Mouse (Mus musculus) midbrain, embryonic 12.5 days (tissue): ENCODE results near the gene Cby1. TPM values are rescaled to one million over a fixed set of nuclear protein-coding genes. Genes with fewer than 3 reads are reported as not detected.
A peak's percentile ranks its signal among the peaks of the same experiment; 100 is the strongest.

Experiments
- ATAC-seq: fragments of 200-750 bp; cut with Nextera tagmentation; 2 replicates; pipeline ENCODE4 v1.8.0; 2017; ENCODE audit warnings: low read depth, moderate TSS enrichment, moderate library complexity; ENCODE audit not compliant: low FRiP score
- H3K27ac ChIP-seq: fragments of 300-500 bp; sonication (generic); replicated peaks from 2 replicates; pipeline ENCODE4 v1.5.1; 2016; ENCODE audit warnings: mild to moderate bottlenecking
- H3K27me3 ChIP-seq: fragments of 300-500 bp; sonication (generic); 2 replicates; pipeline ENCODE4 v1.6.1; 2016; ENCODE audit warnings: mild to moderate bottlenecking
- H3K36me3 ChIP-seq: fragments of 300-500 bp; sonication (generic); 2 replicates; pipeline ENCODE4 v1.6.1; 2016
- H3K4me1 ChIP-seq: fragments of 300-500 bp; sonication (generic); 2 replicates; pipeline ENCODE4 v1.6.1; 2016
- H3K4me2 ChIP-seq: fragments of 300-500 bp; sonication (generic); replicated peaks from 2 replicates; pipeline ENCODE4 v1.6.1; 2016; ENCODE audit warnings: mild to moderate bottlenecking, moderate library complexity
- H3K4me3 ChIP-seq: fragments of 300-500 bp; sonication (generic); 2 replicates; pipeline ENCODE4 v1.5.1; 2016; ENCODE audit warnings: mild to moderate bottlenecking
- H3K9ac ChIP-seq: fragments of 300-500 bp; sonication (generic); replicated peaks from 2 replicates; pipeline ENCODE4 v1.6.1; 2016; ENCODE audit warnings: mild to moderate bottlenecking, moderate library complexity
- H3K9me3 ChIP-seq: fragments of 300-500 bp; sonication (generic); 2 replicates; pipeline ENCODE4 v1.6.1; 2016; ENCODE audit warnings: mild to moderate bottlenecking
- whole genome bisulfite sequencing: fragments of 180-500 bp; shearing (Covaris S2); methylation state at CpG from one replicate; pipeline ENCODE4 v1.1.7; 2016; 5-methylcytosine and 5-hydroxymethylcytosine counted together
- polyA plus RNA-seq: library from polyadenylated mRNA; unstranded; fragments of >200 nt; fragmentation: Nextera tagmentation; extraction: Ambion mirVana; gene quantifications from 2 replicates; pipeline ENCODE4 v1.2.1, GENCODE M21; 2016

Cby1 gene
- polyA plus RNA-seq = 79.7 and 82.0 TPM in 2 replicates

DNA sequence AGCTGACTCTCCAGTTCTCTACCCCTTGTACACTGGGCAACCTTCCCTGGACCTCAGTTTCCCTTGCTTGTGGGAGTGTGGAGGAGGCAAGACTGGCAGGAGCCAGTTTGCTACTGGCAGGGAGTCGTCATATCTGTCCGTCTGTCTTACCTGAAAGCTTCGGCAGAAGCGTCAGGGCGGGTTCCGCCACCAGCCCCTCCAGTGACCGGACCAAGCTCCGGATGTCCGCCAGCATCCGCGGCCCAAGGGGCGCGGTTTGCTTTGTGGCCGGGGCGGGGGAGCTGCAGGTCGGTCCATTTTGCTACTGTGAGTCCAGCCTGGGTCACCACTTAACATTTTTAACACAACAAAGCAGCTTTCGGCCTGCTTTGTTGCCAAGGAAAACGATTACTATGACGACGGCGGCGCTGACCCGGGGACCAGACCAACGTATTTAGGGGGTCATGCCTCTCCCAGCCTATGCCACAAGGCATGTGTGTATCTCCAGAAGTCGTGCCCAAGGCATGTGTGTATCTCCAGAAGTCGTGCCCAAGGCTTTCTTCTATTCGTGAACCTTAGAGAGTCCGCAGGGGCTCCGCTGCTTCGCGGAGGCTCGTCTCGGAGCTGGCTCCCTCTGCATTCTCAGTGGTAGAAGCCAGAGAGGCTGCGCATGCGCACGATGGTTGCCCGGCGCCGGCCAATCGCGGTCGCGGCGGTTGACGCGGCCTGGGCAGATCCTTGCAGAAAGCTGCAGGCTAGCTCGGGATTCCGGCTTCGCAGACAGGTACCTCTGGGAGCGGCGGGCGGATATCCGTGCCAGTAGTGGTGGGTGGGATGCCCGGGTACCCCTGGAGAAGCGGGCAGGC lies at the start of gene Cby1, which contains the start of gene Fam227a:
Gene Cby1, plus strand, starts transcription at position 669 of the 845 bp plus-strand sequence.
Gene Fam227a, minus strand, starts transcription at position 426 of the 845 bp plus-strand sequence.
- Histone ChIP-seq H3K4me3 (peak within 1 kb of the TSS; percentile 84), H3K4me2 (peak within 1 kb of the TSS; percentile 80), H3K9ac (peak within 1 kb of the TSS; percentile 84), H3K4me1 (peaks cover 12% of the 10 kb centered on the region), H3K27me3 (no peaks in the 10 kb centered on the region), H3K9me3 (no peaks in the 10 kb centered on the region), H3K27ac (peak within 1 kb of the TSS; percentile 94), H3K36me3 (peaks cover 14% of the 10 kb centered on the region; the same call in 1 of the 2 replicates)
- ATAC-seq = peak; percentile 87
- under 1% methylated on average over 55 of the region's 55 CpGs for WGBS

DNA sequence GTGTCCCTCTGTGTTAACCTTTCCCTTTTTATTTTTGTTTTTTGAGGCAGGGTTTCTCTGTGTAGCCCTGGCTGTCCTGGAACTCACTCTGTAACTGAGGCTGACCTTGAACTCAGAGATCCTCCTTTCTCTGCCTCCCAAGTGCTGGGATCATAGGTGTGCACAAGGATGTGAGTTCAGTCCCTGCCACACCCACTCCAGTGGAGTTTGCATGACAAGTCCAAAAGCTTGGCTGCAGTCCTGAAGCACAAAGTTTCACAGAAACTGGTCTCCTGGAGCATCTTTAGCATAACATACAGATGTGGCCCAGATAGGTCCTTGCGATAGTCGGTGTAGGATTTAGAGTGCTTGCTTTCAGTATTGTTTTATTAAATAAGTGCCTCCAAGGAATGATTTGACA lies 49.8 kb upstream of the Cby1 start:
- Histone ChIP-seq H3K4me1 (peaks cover 6% of the 10 kb centered on the region), H3K36me3 (peaks cover 32% of the 10 kb centered on the region), H3K9me3 (no peaks in the 10 kb centered on the region; the same call in 1 of the 2 replicates), H3K9ac (no peak overlapping the region), H3K27ac (no peak overlapping the region), H3K27me3 (peaks cover 11% of the 10 kb centered on the region), H3K4me3 (no peak overlapping the region), H3K4me2 (no peak overlapping the region)
- 95% methylated on average over 2 of the region's 2 CpGs for WGBS
- no peak for ATAC-seq

DNA sequence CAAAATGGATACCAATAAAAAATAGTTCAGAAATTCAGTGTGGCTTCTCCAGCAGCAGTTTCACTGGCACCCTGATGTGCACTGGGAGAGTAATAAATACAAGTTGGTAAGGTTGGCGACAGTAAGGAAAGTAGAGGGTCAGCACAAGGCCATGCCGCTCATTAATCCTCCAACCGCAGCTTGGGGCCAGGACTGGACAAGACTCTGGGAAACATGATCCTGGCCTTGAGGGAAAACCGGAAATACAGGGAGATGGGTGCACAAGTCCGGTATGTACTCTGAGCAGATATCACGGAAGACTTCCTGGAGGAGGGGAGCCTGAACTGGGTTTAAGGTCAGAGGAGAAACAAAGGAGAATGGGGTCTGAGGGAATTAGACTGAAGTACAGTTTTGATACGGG lies 43.5 kb upstream of the Cby1 start:
- Histone ChIP-seq H3K4me2 (no peak overlapping the region), H3K27ac (no peak overlapping the region), H3K27me3 (no peaks in the 10 kb centered on the region), H3K9me3 (no peaks in the 10 kb centered on the region), H3K4me3 (no peak overlapping the region), H3K4me1 (no peaks in the 10 kb centered on the region), H3K36me3 (peaks cover 85% of the 10 kb centered on the region), H3K9ac (no peak overlapping the region)
- 90% methylated on average over 7 of the region's 7 CpGs for WGBS
- ATAC-seq = no peak

DNA sequence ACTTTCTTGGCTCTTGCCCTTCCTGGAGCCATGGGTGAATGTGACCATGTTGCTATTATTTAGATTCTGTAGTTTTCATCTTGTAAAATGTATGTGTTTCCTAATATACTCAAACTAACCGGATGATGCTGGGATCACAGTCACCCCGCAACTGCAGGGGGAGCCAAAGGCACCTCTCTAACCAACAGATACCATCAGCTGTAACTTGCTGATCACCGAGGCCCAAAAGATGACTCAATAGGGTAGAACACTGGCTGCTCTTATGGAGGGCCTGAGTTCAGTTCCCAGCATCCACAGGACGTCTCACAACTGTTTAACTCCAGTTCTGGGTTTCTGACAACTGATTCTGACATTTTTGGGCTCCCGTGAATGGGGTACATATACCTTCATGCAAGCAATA lies 42.3 kb upstream of the Cby1 start:
- H3K36me3 ChIP-seq = peaks cover 87% of the 10 kb centered on the region

DNA sequence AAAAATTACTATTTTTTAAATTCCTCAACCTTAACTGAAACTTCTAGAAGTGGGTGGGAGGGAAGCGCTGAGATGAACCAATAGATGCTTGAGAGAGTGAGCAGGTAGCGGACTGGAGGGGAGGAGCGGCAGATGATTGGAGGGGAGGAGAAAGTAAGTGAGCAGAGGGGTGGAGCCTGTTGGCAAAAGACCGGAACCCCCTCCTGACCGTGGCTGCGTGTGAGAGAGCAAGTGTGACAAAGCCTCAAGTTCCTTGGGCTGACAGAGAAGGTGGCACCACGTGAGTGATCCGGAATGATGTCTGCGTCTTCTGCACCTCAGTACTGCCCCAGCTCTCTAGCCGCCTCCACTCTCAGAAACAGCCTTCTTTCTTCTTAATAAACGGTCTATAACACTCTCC lies 41.9 kb upstream of the Cby1 start:
- WGBS = 87% methylated on average over 11 of the region's 11 CpGs
- Histone ChIP-seq H3K9me3 (no peaks in the 10 kb centered on the region), H3K4me2 (no peak overlapping the region), H3K27ac (no peak overlapping the region), H3K4me1 (no peaks in the 10 kb centered on the region), H3K9ac (no peak overlapping the region), H3K27me3 (no peaks in the 10 kb centered on the region), H3K36me3 (peaks cover 90% of the 10 kb centered on the region), H3K4me3 (no peak overlapping the region)
- ATAC-seq = no peak

More for the DNA sequence above, 42.3 kb upstream of the Cby1 start:
- no peaks in the 10 kb centered on the region for H3K4me1 ChIP-seq
- H3K27me3 ChIP-seq = no peaks in the 10 kb centered on the region
- no peak overlapping the region for H3K9ac ChIP-seq
- ATAC-seq = no peak
- no peak overlapping the region for H3K27ac ChIP-seq
- no peak overlapping the region for H3K4me2 ChIP-seq
- H3K4me3 ChIP-seq = no peak overlapping the region
- 81% methylated on average over 5 of the region's 5 CpGs for WGBS
- H3K9me3 ChIP-seq = no peaks in the 10 kb centered on the region

DNA sequence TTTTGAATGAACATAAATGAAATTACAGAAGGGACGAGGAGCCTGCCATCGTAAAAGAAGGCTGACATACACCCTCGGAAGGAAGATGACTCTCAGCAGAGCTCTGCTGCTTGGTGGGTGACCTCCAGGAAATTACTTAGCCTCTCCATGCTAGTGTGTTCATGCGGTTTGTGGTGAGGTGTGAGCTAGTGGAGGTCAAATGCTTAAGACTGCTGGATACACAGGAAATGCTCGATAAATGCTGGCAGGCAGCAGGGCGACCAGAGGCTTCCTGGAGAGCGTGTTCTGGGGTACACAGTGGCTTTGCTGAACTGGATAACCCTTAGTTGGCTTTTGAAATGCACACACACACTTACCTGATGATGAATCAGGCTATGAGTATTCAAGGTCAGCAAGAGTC lies 40.5 kb upstream of the Cby1 start:
- Histone ChIP-seq H3K27me3 (no peaks in the 10 kb centered on the region), H3K4me2 (no peak overlapping the region), H3K9ac (no peak overlapping the region), H3K4me3 (no peak overlapping the region), H3K9me3 (no peaks in the 10 kb centered on the region), H3K36me3 (peaks cover 90% of the 10 kb centered on the region), H3K27ac (no peak overlapping the region), H3K4me1 (no peaks in the 10 kb centered on the region)
- no peak for ATAC-seq
- WGBS = 93% methylated on average over 7 of the region's 7 CpGs

DNA sequence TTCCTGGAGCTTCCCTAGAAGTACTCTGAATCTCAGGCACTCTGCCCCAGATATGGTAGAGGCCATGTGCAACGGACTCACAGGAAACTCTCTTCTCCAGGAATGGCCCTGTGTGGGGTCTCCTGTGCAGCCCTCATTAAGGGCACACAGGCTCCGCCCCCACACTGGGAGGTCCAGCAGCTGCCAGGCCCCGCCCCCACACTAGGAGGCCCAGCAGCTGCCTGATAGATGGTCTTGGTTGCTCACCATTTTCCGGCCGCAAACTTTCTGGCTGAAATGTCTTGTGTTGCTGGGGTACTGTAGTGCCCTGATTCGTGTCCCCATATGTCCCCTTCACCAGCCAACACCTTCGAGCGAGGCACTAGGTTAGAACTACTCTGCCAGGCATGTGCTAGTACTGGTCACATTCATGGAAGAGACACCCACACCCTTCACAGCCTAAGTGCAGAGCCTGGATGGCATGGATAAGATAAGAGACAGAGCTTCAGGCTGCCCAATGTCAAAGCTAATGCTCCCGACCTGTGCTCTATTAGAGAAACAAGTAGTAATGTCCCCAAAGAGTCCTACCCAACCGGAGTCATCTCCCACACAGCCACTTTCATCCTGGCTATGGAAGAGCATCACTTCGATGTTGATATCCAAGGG lies 39.1 kb upstream of the Cby1 start:
- no peaks in the 10 kb centered on the region for H3K27me3 ChIP-seq
- no peak overlapping the region for H3K4me2 ChIP-seq
- no peak overlapping the region for H3K9ac ChIP-seq
- no peaks in the 10 kb centered on the region; the same call in 1 of the 2 replicates for H3K9me3 ChIP-seq
- peaks cover 93% of the 10 kb centered on the region for H3K36me3 ChIP-seq
- H3K27ac ChIP-seq = no peak overlapping the region
- H3K4me1 ChIP-seq = no peaks in the 10 kb centered on the region
- no peak overlapping the region for H3K4me3 ChIP-seq
- no peak for ATAC-seq
- 81% methylated on average over 11 of the region's 11 CpGs for WGBS

DNA sequence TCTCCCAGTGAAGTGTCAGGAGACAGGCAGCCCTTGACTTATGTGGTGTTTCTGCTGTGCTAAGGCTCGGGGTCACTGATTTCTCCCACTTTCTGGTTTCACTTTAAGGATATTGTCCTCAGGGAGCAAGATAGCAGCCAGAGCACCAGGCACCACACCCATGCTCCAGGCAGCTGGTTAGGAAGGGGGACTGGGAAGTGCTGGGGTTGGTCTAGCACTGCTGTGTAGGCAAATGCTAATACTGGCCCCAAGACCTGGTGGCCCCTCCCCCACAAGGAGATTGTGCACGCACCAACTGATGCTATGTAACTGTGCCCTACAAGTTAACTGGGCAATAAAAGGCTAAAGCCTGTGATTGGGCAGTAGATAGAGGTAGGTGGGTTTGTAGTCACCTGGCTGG lies 28.5 kb upstream of the Cby1 start:
- 74% methylated on average over 2 of the region's 2 CpGs for WGBS
- no peak overlapping the region for H3K9ac ChIP-seq
- no peak overlapping the region for H3K4me2 ChIP-seq
- no peaks in the 10 kb centered on the region for H3K9me3 ChIP-seq
- H3K4me3 ChIP-seq = no peak overlapping the region
- no peak for ATAC-seq
- H3K4me1 ChIP-seq = no peaks in the 10 kb centered on the region
- no peak overlapping the region for H3K27ac ChIP-seq
- H3K36me3 ChIP-seq = peaks cover 92% of the 10 kb centered on the region
- H3K27me3 ChIP-seq = no peaks in the 10 kb centered on the region

DNA sequence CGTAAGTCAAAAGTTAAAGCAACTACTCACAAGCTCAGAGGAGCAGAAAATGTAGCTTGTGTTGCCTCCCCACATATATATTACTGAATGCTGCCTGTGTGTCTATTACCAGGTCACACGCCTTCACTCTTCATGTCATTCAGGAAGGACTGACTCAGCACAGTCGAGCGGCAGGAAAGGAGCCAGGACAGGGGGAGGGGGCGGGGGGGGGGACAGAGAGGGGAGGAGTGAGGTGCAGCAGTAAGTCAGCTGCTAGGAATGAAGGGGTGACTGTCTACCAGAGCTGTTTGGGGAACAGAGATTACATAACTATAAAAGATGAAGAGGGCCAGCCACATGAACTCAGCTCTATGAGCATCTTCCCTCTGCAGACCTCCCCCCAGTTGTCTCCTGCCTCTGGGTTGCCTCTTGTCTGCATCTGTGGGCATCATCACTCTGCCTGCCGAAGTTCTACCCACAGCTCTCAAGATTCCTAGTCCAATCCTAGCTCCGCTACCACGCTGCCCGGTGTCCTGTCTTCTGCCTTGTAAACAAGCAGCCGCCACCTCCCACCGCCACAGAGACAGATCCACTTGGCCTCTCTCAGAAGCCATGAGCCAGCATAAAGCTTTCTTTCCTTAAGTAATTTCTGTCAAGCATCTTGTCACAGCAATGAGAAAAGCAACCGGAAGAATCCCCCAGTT lies 17.7 kb upstream of the Cby1 start:
- Histone ChIP-seq H3K4me3 (no peak overlapping the region), H3K9me3 (no peaks in the 10 kb centered on the region), H3K4me2 (no peak overlapping the region), H3K27me3 (no peaks in the 10 kb centered on the region), H3K4me1 (no peaks in the 10 kb centered on the region), H3K9ac (no peak overlapping the region), H3K27ac (no peak overlapping the region), H3K36me3 (peaks cover 67% of the 10 kb centered on the region)
- 81% methylated on average over 11 of the region's 12 CpGs for WGBS
- no peak for ATAC-seq

DNA sequence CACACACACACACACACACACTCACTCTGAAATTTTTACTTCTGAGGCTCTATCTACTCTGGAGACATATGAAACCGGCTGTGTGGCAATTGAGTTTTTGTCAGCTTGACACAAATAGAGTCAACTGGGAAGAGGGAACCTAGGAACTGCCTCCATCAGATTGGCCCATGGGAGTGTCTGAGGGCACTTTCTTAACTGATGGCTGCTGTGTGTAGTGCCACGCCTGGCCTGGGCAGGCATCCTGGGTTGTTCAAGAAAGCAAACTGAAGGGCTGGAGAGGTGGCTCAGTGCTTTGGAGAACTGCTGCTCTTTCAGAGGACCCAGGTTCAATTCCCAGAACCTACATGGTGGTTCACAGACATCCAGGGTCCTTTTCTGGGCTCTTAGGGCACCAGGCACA lies 13.5 kb upstream of the Cby1 start:
- H3K27me3 ChIP-seq = no peaks in the 10 kb centered on the region
- H3K27ac ChIP-seq = no peak overlapping the region
- no peak overlapping the region for H3K9ac ChIP-seq
- ATAC-seq = no peak
- no peaks in the 10 kb centered on the region for H3K4me1 ChIP-seq
- no peak overlapping the region for H3K4me3 ChIP-seq
- no peak overlapping the region for H3K4me2 ChIP-seq
- H3K9me3 ChIP-seq = no peaks in the 10 kb centered on the region
- H3K36me3 ChIP-seq = peaks cover 68% of the 10 kb centered on the region
- WGBS = 91% methylated on average over 2 of the region's 2 CpGs

DNA sequence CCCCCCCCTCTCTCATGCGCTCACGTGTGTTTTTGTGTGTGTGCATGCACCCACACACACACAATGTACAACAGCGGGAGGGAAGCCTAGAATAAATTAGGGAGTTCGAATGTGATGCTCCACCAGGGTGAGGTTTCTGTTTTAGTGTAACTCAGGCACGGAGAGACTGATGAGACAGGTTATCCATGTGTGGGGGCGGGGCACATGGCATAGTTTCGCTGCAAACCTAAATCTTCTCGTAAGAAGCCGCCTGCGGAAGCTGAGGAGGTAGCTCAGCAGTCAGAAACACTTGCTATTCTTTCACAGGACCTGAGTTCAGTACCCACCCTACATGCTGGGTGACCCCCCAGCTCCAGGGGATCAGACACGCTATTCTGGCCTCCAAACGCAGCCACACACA lies 10.9 kb upstream of the Cby1 start:
- H3K4me3 ChIP-seq = no peak overlapping the region
- no peaks in the 10 kb centered on the region for H3K9me3 ChIP-seq
- no peak overlapping the region for H3K4me2 ChIP-seq
- H3K4me1 ChIP-seq = no peaks in the 10 kb centered on the region
- H3K9ac ChIP-seq = no peak overlapping the region
- WGBS = 91% methylated on average over 12 of the region's 12 CpGs
- no peaks in the 10 kb centered on the region for H3K27me3 ChIP-seq
- H3K36me3 ChIP-seq = peaks cover 54% of the 10 kb centered on the region
- no peak for ATAC-seq
- H3K27ac ChIP-seq = no peak overlapping the region

DNA sequence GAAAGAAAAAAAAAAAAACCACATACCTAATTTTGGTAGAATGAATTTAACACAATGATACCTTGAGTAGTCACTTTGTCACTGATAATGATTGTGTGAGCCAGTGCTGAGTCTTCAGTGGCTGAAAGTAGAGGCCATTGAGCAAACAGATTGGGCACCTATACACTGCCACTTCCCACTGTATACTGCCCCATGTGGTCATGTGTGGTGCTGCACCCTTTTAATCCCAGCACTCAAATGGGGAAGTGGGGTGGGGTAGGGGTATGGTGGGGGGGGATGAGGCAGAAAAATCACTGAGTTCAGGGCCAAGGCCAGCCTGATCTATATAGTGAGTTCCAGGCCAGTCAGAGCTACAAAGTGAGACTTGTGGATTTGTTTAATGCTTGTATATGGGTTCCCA lies 8.4 kb upstream of the Cby1 start:
- no peak overlapping the region for H3K27ac ChIP-seq
- H3K9ac ChIP-seq = no peak overlapping the region
- no peak overlapping the region for H3K4me2 ChIP-seq
- H3K4me1 ChIP-seq = no peaks in the 10 kb centered on the region
- no peaks in the 10 kb centered on the region for H3K27me3 ChIP-seq
- no peaks in the 10 kb centered on the region for H3K9me3 ChIP-seq
- no peak overlapping the region for H3K4me3 ChIP-seq
- H3K36me3 ChIP-seq = peaks cover 44% of the 10 kb centered on the region
- ATAC-seq = no peak
